Mouse (Mus musculus): ENCODE data around the gene Bok.
"Not testable (repeated sequence)": the region's sequence is repeated elsewhere in the genome, so short reads cannot be mapped to it uniquely, and the experiment has no call there.

Gene Bok

DNA sequence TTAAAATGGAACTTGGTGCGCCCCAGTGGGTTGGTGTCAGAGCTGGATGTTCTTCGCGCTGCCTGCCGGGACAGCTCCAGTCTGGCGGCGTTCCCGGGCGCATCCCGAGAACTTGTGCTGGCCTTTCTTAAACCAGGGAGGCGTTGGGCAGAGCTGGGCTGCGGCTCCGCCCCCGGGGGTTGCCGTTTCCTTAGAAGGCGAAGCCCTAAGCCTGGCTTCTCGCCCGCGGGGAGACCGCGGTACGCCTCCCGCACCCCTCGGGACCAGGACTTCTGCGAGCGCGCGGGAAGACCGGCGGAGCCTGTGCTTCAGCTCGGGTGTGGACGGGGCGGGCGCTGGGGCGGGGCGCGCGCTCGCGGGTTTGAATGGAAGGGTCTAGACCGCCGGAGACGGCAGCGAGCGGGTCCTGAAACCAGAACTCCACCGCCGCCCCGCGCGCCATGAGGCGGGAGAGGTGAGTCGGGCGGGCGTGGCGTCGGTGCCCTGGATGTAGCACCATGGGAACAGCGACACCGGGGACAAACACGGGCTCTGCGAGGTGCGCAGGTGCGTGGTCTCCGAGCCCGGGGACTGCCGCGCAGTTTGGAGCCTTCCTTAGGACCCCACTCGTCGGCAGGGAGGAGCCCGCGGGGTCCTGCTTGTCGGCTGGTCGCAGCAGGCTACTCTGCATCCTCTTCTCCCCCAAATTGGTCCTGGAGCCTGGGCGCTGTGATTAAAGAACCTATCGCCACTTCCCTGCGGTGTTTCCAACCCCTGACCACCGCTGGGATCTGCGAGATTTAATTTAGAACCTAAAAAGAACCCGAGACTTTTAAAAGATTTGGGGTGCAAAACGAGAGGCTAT, at the start of gene Bok:
TSS of gene Bok (plus strand) at position 260 of the 844 bp plus-strand sequence.
- DNase-seq (ENCODE audit: low read depth, low spot score): no peak

DNA sequence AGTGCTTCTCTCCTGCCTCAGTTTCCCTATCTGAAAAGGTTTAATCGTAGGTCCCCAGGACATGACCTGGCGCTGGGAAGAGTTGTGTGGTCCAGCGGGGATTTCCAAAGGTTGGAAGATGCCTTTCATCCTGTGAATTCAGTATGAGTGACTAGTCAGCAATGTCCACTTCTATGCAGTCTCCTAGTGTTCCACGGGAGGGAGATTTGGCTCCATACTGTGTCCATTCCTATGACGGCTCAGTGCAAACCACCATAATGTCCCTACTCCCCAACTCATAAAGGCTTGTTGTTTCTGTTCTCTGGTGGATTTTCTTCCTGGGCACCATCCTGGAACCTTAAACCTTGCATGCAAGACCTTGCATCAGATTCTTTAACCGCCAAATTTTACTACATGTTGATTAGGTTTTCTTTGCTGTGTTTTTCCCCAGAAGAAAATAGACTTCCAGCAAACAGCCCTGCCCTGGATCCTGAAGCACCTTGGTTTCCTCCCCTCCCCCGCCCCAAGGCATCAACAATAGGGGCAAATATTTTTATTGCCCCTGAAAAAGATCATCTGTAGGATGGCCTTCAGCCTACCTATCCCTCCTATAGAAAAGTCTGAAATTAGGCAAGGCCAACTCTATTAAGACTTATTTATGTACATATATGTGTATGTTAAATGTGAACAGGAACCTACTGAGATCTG, 49.1 kb upstream of the Bok start:
- DNase-seq (ENCODE audit: low read depth, low spot score): no peak

DNA sequence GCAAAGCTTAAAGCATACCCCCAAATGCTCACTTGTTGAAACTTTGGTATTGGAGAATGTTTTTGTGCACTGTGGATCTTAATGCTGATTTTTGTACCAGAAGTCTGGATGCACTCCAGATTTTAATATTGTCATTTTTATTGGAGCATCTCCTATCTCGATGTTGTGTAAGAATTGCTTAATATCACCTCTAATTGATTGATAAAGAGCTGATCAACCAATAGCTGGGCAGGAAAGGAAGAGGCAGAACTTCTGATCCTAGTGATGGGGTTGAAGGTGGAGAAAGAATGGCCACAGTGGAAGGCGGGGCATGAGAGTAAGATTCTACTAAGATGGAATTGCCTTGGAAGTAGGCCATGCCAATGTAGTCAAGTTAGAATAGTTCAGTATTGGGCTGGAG, 43.5 kb upstream of the Bok start:
- DNase-seq (ENCODE audit: low read depth, low spot score): no peak

DNA sequence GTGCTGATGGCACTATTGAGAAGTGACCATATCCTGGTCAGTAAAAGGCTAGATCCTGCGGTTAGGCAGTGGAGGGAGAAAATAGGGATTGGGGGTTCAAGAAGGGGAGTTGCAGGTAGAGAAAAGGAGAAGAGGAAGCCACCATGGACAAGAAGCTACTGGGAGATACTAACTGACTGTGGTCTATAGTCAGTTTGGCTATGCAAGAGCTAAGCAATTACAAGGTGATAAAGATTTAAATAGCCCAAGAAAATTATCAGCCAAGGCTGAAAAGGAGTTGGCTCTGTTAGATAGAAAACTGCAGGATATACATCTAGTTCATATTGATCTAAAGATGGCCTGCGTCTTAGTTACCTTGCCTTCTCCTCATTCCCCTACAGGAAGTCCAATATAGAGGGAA, 42.8 kb upstream of the Bok start:
- DNase-seq (ENCODE audit: low read depth, low spot score): no peak

DNA sequence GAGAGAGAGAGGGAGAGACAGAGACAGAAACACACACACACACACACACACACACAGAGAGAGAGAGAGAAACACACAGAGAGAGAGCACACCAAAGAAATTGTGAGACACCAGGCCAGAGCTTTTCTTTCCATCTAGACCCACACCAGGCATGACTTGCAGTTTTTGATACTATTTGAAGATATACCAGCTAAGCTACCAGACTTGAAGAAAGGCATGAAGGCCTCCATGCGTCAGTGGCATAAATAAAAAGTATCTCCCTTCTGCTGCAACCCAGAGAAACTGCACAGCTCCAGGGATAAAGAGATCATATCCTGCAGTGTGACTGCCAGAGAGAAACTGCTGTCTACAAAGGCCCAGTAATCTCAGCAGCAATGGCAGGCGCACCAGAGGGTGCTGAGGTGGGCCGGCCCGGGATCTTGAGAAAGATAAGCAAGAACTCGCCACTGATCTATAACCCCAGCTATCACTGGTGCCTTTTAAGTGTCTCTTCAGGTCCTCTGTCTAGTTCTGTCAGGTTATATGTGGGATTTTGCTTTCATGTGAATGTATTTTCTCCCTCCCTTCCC, 35.8 kb upstream of the Bok start:
- DNase-seq (ENCODE audit: low read depth, low spot score): no peak

DNA sequence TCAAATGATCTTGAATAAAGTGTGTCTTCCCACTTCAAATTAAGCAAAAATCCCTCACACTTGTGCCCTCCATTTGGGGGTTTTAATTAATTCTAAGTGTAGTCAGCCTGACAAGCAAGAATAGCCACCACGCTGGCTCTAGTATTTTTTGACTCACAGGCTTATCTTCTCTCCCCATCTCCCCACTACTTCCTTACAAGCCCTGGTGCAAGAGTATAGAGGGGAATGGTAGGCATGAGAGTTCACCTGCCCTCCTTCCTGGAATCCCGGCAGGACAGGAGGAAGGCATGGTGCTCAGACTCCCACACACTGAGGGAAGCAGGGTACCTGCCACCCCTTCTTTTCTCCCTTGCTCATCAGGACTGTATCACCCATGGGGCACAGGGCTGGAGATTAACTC, 31.2 kb upstream of the Bok start:
- DNase-seq (ENCODE audit: low read depth, low spot score): no peak

DNA sequence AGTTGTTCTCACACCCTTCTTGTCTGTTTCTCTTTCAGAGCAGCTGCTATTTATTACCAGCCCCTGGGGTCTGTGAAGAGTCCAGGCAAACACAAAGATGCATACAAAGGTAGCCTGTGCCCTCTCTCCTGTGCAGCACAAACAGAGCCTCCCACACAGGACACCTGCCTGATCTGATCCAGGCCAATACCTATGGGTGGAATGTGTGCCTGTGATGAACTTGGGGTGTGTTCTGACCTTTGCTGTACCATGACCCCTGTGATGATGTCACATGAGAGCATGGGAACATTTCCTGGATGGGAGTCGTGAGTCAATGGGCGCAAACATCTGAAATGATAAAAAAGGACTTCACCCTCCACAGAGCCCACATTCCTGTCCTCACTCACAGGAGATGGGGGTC, 30.7 kb upstream of the Bok start:
- DNase-seq (ENCODE audit: low read depth, low spot score): no peak

DNA sequence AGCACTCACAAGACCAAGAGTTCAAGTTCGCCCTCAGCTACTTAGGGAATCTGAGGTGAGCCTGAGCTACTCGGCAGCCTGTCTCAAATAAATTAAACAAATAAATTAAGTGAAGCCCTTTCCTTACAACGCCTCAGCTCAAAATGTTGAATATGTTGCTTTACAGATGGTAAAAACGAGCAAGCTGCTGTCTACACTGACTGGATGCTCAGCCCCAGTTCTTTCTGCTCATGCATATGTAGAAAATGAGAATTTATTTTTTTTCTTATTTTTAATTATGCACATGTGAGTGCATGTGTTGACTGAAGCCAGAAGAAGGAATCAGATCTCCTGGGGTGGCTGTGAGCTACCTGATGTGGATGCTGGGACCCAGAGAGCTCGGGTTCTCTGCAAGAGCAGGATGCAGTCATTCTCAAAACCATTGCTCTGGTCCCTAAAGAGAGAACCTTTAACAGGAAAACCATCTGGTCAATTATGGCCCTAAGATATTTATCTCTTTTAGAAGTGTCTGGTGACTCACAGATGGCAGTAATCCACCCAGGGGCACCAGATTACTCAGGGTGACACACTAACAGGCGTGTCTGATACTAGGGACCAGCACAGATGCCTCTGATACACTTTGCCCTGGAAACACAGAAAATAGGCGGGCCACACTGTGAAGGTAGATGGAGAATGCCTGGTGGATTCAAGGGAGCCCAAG, 29.0 kb upstream of the Bok start:
- DNase-seq (ENCODE audit: low read depth, low spot score): no peak

DNA sequence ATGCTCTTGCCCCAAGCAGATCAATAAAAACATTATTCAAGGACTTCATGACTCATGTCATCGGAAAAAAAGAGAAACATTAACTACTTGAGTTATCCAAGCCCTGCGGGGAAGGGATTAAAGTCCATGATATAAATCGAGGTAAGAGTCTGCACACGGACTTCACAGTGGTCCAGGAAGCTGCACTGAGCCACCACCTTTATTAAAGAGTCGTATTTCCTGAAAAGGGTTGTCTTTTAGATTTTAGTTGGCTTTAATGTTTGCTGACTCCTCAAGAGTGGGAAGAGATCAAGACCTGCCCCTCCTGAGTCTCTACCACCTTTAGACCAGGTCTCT, 28.5 kb upstream of the Bok start:
- no peak for DNase-seq (ENCODE audit: low read depth, low spot score)

DNA sequence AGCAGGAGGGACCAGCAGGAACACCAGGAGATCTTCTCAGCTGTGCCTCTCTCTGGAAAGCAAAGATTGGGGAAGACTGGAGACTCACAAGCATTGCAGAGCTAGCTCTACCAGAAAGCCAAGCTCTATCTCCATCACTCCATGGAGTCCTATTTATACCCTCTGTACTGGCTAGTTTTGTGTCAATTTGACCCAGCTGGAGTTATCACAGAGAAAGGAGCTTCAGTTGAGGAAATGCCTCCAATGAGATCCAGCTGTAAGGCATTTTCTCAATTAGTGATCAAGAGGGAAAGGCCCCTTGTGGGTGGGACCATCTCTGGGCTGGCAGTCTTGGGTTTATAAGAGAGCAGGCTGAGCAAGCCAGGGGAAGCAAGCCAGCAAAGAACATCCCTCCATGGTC, 26.9 kb upstream of the Bok start, which contains the start of gene Stk25:
TSS of gene Stk25 (minus strand) at position 101 of the 400 bp plus-strand sequence.
- DNase-seq (ENCODE audit: low read depth, low spot score): not testable (repeated sequence)

DNA sequence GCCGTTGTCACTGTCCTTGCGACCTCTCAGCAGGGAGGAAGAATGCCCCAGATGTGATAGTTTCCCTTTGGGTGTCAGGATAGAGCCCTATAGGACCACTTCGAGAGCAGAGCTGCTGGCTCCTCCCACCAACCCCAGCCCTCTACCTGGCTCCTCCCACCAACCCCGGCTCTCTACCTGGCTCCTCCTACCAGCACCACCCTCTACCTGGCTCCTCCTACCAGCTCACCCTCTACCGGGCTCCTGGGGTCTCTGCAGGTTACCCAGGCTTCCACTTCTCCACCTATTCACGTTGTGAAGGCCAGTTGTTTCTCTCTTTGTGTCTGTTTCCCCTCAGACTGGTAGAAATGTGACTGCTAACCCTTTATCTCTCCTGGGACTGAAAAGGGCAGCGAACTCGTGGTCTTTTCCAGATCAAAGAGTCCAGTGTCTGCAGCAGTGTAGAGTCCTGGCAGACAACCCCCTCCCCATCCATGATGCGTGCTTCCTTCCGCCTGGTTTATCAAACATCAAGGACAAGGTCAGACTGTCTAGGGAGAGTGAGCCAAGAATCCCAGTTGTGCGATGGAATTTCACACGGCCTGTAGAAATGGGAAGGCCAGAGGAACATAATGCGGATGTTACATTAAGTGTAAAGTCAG, 17.6 kb upstream of the Bok start:
- DNase-seq (ENCODE audit: low read depth, low spot score): no peak

DNA sequence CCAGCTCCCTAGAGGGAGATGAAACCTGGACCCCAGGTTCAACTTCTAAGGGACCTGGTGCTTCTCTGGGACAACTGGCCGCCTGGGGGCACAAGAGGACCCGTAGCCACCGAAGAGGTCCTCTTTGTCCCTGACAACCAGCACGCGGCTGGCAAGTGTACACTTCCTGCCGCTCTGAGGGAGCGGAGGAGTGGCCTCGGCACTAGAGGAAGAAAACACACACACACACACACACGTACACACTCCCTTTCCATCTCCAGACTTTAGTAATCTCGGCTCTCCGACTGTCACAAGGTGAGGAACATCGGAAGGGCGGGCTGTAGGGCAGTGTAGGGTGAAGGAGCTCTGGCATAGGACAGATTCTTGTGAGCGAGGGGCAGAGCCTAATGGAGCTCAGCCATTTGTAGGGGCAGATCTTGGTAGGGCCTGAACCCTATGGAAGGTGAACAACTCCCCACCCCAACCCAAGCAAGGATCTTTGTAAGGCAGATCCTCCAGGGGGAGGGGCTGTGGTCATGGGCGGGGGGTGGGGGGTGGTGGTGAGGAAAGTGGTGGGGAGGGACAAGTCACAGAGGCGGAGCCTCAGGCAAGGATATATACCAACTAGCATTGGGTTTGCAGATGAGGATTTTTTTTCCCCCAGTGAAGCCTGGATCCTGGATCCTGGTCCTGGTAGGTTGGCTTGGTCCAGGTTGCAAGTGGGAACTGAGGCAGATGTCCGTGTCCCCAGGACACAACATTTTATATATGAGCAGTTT, 16.5 kb upstream of the Bok start:
- no peak for DNase-seq (ENCODE audit: low read depth, low spot score)

DNA sequence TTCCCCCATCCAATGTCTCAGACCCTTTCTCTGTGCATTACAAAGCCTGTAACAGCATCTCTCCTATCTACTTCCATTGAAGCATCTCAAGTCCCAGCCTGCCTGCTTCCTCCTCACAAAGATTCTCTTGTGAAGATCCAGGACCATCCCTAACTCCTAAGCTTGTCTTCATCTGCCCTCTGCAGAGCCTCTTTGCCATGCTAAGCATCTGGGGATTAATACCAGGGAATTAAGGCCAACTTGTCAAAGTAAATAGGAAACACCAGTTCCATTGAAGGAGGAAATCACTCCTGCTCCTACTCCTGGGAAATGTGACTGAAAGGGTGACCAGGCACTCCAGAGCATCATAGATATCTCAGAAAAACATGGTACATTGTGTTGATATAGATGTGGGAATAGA, 15.5 kb upstream of the Bok start:
- DNase-seq (ENCODE audit: low read depth, low spot score): peak; percentile 57

DNA sequence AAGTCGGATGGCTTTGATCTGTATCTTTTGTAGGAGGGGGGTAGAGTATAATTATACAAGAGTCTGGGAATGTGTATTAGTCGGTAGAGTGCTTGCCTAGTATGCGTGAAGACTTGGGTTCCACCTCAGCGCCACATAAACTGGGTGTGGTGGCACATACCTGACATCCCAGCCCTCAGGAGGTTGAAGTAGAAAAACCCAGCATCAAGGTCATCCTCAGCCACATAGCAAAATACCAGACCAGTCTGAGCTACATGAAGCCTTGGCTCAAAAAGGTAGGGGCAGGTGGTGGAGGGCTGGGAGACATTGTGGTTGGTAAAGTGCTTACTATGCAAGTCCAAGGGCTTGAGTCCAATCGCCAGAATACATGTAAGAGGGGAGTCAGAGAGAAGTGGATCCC, 12.8 kb upstream of the Bok start:
- no peak for DNase-seq (ENCODE audit: low read depth, low spot score)

DNA sequence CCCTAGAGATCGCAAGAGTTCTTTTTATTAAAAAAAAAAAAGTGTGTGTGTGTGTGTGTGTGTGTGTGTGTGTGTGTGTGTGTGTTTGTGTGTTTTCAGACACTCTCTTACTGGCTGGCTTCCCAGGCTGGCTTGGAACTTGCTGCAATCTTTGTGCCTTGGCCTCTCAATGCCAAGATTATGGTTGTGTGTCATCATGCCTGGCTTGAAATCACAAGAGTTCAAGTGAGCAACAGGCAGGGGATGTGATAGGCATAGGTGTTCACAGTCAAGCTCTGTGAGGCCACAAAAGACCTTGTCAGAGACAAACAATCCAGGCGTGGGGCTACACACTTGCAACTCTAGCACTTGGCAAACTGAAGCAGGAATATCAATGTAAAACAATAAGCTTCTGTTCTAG, 7.1 kb upstream of the Bok start:
- no peak for DNase-seq (ENCODE audit: low read depth, low spot score)

DNA sequence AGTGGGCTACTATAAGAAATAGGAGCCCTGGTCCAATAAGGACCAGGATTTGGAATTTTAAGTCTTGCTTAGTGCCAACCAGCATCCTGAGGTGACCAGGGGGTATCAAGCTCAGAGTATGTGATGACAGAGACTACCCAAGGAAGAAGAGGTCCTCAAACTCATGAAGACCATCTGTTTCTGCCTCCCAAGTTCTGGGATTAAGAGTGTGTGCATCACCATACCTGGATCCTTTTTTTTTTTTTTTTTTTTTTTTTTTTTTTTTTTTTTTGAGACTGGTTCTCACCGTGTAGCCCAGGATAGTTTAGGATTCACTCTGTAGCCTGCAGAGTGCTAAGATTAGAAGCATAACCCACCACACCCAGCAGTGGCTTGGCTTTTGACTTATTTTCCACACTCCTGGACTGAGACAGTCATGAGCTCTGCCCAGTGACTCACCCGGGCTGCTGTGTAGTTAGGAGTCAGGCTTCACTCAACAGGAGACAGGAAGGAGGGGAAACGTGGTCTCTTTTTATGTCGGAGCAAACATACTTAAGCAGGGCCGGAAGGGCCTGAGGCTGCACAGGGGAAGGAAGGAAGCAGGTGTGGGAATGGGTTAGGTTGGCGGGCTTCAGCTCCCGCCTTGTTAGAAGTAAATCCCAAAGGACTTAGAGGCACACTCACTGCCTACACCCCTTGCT, 5.4 kb upstream of the Bok start:
- DNase-seq (ENCODE audit: low read depth, low spot score): no peak

DNA sequence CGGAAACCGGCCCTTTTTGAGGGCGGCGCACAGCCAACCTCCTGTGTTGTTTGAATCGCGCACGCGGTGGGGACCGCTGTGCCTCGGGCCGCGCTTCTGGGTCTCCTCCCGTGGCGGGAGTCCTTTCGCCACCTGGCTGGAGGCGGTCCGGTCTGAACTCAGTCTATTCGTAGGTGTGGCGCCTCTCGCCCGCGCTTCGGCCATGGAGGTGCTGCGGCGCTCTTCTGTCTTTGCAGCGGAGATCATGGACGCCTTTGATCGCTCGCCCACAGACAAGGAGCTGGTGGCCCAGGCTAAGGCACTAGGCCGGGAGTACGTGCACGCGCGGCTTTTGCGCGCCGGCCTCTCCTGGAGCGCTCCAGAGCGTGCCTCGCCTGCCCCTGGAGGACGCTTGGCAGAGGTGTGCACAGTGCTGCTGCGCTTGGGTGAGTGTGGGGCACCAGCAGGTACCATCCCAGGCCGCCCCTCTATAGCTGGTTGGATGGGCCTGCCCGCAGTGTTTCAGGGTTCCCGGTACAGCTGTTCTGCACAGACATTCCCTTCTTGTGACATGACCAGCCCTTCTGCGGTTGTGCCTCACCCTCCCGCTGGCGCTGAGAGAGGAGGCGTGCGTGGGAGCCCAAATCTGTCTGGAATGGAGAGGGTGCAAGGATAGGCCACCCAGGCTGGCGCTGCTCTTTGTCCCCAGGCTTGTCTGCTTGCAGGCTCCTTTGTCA, 943 bp downstream of the Bok start:
- DNase-seq (ENCODE audit: low read depth, low spot score): peak; percentile 51

DNA sequence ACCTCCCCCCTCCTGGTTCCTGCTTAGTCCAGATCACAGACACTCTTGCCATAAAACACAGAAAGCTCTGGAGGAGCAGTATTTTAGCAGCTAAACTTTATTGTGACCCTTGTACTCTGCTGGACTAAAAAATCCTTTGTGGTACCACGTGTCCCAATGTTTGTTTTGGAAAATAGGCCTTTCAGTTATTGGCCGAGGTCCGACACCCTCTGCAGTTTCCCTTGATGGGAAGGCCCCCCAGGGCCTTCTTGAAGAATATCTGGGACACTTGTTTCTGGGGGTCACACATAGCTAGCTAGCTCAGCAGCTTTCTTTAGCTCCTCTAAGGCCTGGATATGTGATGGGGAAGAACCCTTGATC, 1.5 kb downstream of the Bok start:
- no peak for DNase-seq (ENCODE audit: low read depth, low spot score)

DNA sequence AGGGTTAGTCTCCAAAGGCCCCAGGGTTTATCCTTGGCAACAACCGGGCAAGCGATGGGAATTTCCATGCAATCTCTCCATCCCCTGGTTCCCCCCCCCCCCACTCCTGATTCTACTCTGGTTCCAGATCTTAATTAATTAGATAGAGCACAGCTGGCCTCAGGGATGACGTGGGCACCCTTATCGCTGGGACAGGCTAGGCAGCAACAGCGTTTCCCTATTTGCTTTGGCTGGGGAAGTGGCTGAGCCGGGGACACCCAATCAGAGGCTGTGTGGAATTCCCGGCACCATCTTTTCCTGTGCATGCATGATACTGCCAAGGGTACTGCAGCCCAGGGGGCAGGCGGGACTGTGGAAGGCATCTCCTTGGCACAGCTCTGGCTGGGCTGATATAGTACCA, 2.7 kb downstream of the Bok start:
- DNase-seq (ENCODE audit: low read depth, low spot score): no peak

DNA sequence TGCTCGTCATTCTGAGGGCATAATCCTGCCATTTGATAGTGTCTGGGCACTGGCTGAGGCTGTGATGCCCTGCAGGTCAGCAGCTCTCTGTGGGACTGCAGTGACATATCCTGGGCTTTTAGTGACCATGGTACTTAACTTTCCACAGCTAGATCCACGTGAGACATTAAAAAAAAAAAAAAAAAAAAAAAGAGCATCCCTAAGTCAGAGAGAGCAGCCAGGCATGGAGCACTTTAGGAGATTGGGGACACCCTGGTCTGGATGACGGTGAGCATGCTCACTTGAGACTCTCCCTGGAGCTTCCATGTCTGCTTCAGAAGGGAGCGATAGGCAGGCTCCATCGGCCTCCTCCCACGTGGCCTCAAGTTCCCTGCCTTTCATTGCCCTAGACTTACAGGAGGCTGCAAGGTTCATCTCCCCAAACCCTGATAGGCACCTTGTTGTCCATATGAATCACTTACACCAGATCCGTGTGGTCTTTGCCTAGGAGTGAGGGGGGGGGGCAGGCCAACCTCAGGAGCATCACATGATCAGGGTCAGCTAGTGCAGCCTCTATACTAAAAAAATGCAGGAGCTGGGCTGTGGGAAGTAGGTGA, 4.5 kb downstream of the Bok start:
- no peak for DNase-seq (ENCODE audit: low read depth, low spot score)

Data from retina, adult 2 months (tissue).